Mouse (Mus musculus): Measurements from ENCODE around the gene Pip5kl1. TPM values are rescaled to one million over a fixed set of nuclear protein-coding genes. Genes with fewer than 3 reads are reported as not detected.

The Pip5kl1 gene
- polyA plus RNA-seq, 1 experiment = 1.8 TPM

GRCm38 (mm10) chr2:32620682-32621516 is 46.3 kb downstream of the Pip5kl1 start:
- Histone ChIP-seq H3K36me3 (ENCODE audit: control insufficient read depth, insufficient read depth, low read length, poor library complexity, severe bottlenecking) (0 out of 2 replicates have a peak, but pooled peaks cover 2% of the 10 kb centered on the region), H3K4me1 (ENCODE audit: control insufficient read depth, insufficient read depth, low read length) (peaks cover 6% of the 10 kb centered on the region), H3K4me3 (ENCODE audit: low read depth, low read length) (no peak overlapping the region), H3K27ac (ENCODE audit: insufficient read depth, low read length) (no peak overlapping the region), H3K9ac (ENCODE audit: low read depth, poor library complexity, severe bottlenecking) (no peak overlapping the region), H3K9me3 (replicated peaks; ENCODE audit: control insufficient read depth, insufficient read depth, low read length, poor library complexity, severe bottlenecking) (no peaks in the 10 kb centered on the region), H3K27me3 (ENCODE audit: control insufficient read depth, insufficient read depth, low read length, poor library complexity, severe bottlenecking) (no peaks in the 10 kb centered on the region)
- TF ChIP-seq CTCF (IDR thresholded peaks at IDR 0.05; ENCODE audit: low read depth, low read length) (no peak), POLR2A (IDR thresholded peaks at IDR 0.05; ENCODE audit: insufficient read depth, low read length) (no peak), EP300 (IDR thresholded peaks at IDR 0.05; ENCODE audit: insufficient read depth, low read depth, low read length) (no peak)

DNA sequence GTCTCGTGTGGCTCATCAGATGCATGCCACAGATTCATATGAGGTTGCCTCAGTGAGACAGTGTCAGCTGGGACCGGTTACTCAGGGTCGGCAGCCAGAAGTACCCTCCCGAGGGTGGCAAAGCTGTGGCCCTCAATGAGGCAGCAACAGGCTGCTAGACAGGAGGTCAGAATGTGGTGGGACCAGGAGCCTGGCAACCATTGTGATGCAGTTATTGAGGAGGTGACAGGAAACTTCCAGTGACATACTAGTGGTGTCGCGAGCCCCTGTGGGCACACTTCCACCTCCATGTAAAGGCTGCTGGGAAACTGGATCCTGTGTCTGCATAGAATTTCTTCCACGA is 46.9 kb downstream of the Pip5kl1 start, which contains the start of gene Ak1:
Gene Ak1 (plus strand): TSS at position 242 of the 343 bp plus-strand sequence.
- Histone ChIP-seq H3K9me3 (replicated peaks; ENCODE audit: control insufficient read depth, insufficient read depth, low read length, poor library complexity, severe bottlenecking) (no peaks in the 10 kb centered on the region), H3K4me1 (ENCODE audit: control insufficient read depth, insufficient read depth, low read length) (peaks cover 9% of the 10 kb centered on the region), H3K9ac (ENCODE audit: low read depth, poor library complexity, severe bottlenecking) (no peak within 1 kb of the TSS), H3K36me3 (ENCODE audit: control insufficient read depth, insufficient read depth, low read length, poor library complexity, severe bottlenecking) (0 out of 2 replicates have a peak, but pooled peaks cover 2% of the 10 kb centered on the region), H3K4me3 (ENCODE audit: low read depth, low read length) (no peak within 1 kb of the TSS), H3K27me3 (ENCODE audit: control insufficient read depth, insufficient read depth, low read length, poor library complexity, severe bottlenecking) (no peaks in the 10 kb centered on the region), H3K27ac (ENCODE audit: insufficient read depth, low read length) (no peak within 1 kb of the TSS)
- no peak for TF ChIP-seq EP300 (IDR thresholded peaks at IDR 0.05; ENCODE audit: insufficient read depth, low read depth, low read length)
- TF ChIP-seq POLR2A (IDR thresholded peaks at IDR 0.05; ENCODE audit: insufficient read depth, low read length) = no peak
- no peak for TF ChIP-seq CTCF (IDR thresholded peaks at IDR 0.05; ENCODE audit: low read depth, low read length)

DNA sequence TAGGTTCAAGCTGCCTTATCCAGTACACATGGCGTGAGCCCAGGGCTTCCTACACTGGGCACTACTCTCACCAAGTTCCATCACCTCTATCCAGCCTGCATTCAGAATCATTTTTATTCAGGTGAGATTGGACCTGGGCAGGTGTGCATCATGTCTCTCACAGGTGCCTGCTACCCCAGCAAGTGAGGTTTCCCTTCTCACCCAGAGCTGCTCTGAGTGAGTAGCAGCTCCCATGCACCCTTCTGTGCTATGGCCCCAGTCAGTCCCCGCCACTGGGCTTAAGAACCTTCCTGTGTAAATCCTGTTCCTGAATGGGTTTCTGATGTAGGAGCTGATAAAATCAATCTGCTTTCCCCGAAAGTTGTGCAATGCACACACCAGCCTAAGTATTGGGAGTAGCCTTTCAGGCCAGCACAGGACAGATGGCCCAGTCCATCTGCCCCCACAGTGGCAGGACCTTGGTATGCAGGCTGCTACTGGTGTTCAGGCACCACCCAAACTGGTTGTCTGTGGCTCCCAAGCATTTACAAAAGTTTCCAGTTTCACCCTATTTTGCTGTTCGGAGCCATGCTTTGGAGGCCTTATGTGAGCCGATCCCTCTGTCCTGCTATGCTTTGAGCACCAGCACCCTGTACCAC is 49.6 kb downstream of the Pip5kl1 start:
- Histone ChIP-seq H3K27ac (ENCODE audit: insufficient read depth, low read length) (no peak overlapping the region), H3K4me1 (ENCODE audit: control insufficient read depth, insufficient read depth, low read length) (peaks cover 19% of the 10 kb centered on the region), H3K4me3 (ENCODE audit: low read depth, low read length) (no peak overlapping the region), H3K9ac (ENCODE audit: low read depth, poor library complexity, severe bottlenecking) (no peak overlapping the region), H3K27me3 (ENCODE audit: control insufficient read depth, insufficient read depth, low read length, poor library complexity, severe bottlenecking) (no peaks in the 10 kb centered on the region), H3K9me3 (replicated peaks; ENCODE audit: control insufficient read depth, insufficient read depth, low read length, poor library complexity, severe bottlenecking) (no peaks in the 10 kb centered on the region), H3K36me3 (ENCODE audit: control insufficient read depth, insufficient read depth, low read length, poor library complexity, severe bottlenecking) (no peaks in the 10 kb centered on the region)
- no peak for TF ChIP-seq POLR2A (IDR thresholded peaks at IDR 0.05; ENCODE audit: insufficient read depth, low read length)
- no peak for TF ChIP-seq EP300 (IDR thresholded peaks at IDR 0.05; ENCODE audit: insufficient read depth, low read depth, low read length)
- no peak for TF ChIP-seq CTCF (IDR thresholded peaks at IDR 0.05; ENCODE audit: low read depth, low read length)

GRCm38 (mm10) chr2:32625212-32625872 is 50.7 kb downstream of the Pip5kl1 start:
- Histone ChIP-seq H3K9me3 (replicated peaks; ENCODE audit: control insufficient read depth, insufficient read depth, low read length, poor library complexity, severe bottlenecking) (no peaks in the 10 kb centered on the region), H3K9ac (ENCODE audit: low read depth, poor library complexity, severe bottlenecking) (no peak overlapping the region), H3K4me1 (ENCODE audit: control insufficient read depth, insufficient read depth, low read length) (peaks cover 17% of the 10 kb centered on the region), H3K27ac (ENCODE audit: insufficient read depth, low read length) (no peak overlapping the region), H3K4me3 (ENCODE audit: low read depth, low read length) (no peak overlapping the region), H3K36me3 (ENCODE audit: control insufficient read depth, insufficient read depth, low read length, poor library complexity, severe bottlenecking) (no peaks in the 10 kb centered on the region), H3K27me3 (ENCODE audit: control insufficient read depth, insufficient read depth, low read length, poor library complexity, severe bottlenecking) (no peaks in the 10 kb centered on the region)
- TF ChIP-seq EP300 (IDR thresholded peaks at IDR 0.05; ENCODE audit: insufficient read depth, low read depth, low read length) = 0 out of 2 replicates have a peak, but pooled peaks have one; percentile 42
- no peak for TF ChIP-seq POLR2A (IDR thresholded peaks at IDR 0.05; ENCODE audit: insufficient read depth, low read length)
- TF ChIP-seq CTCF (IDR thresholded peaks at IDR 0.05; ENCODE audit: low read depth, low read length) = no peak

DNA sequence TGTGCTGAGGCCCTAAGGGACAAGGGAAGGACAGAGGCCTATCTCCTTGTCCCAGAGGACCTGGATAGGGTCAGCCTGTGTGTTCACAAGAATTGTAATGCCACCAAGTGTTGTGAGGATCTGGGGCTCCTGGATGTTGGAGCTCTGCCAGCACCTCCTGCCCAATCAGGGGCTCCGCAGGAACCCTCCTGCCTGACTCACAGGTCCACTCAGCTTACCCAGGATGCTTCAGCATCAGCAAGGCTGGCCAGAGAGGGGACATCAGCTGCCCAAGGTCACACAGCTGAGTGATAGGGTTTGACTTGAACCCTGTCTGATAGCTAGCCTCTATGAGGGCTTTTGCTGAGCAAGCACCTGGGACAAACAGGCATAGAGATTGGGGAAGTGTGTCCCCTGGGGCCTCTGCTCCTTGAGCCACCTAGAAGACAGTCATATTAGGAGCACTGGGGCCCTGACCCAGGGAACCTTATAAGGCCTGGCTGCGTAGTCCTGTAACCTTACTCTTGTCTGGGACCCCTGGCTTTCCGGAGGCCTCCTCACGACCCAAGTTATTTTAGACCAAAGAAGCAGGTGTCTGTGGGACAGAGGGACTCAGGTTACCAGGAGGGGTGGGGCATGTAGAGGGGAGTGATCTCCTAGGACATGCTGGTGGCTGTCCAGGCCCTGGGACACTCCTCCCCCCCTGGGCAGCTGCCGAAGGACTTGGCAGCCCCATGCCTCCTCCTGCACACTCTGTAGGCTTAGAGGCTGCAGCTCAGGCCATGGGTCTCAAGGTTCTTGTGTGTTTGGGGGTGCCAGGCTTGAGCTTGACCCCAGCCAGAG is 51.5 kb downstream of the Pip5kl1 start:
- H3K9me3 ChIP-seq (replicated peaks; ENCODE audit: control insufficient read depth, insufficient read depth, low read length, poor library complexity, severe bottlenecking) = no peaks in the 10 kb centered on the region
- H3K4me3 ChIP-seq (ENCODE audit: low read depth, low read length) = no peak overlapping the region
- H3K36me3 ChIP-seq (ENCODE audit: control insufficient read depth, insufficient read depth, low read length, poor library complexity, severe bottlenecking) = no peaks in the 10 kb centered on the region
- no peak overlapping the region for H3K27ac ChIP-seq (ENCODE audit: insufficient read depth, low read length)
- H3K4me1 ChIP-seq (ENCODE audit: control insufficient read depth, insufficient read depth, low read length) = peaks cover 17% of the 10 kb centered on the region
- H3K9ac ChIP-seq (ENCODE audit: low read depth, poor library complexity, severe bottlenecking) = no peak overlapping the region
- TF ChIP-seq EP300 (IDR thresholded peaks at IDR 0.05; ENCODE audit: insufficient read depth, low read depth, low read length) (no peak), POLR2A (IDR thresholded peaks at IDR 0.05; ENCODE audit: insufficient read depth, low read length) (no peak), CTCF (IDR thresholded peaks at IDR 0.05; ENCODE audit: low read depth, low read length) (no peak)
- no peaks in the 10 kb centered on the region for H3K27me3 ChIP-seq (ENCODE audit: control insufficient read depth, insufficient read depth, low read length, poor library complexity, severe bottlenecking)

Data from ES-Bruce4 (cell line).